Mouse (Mus musculus): ENCODE results near the gene Coasy.

GRCm38 (mm10) chr11:101052751-101053473 is 29.5 kb upstream of the Coasy start:
- no peak for TF ChIP-seq TAL1 (IDR thresholded peaks at IDR 0.05; ENCODE audit: low read length)
- TF ChIP-seq GATA1 (IDR thresholded peaks at IDR 0.05; ENCODE audit: low read length), result no peak

Data from erythroblast, embryonic 14.5 days (primary cell).